8 mouse cellular contexts compared by ENCODE assay signal in genomic region chr8:83902961-83903666, GRCm38 (mm10). TPM values are rescaled to one million over a fixed set of nuclear protein-coding genes. Genes with fewer than 3 reads are reported as not detected.
DNase-seq lines count a peak whose midpoint lies in the region; ATAC-seq lines count a peak whose summit lies in the region.

No protein-coding gene starts in this region.

- peak overlapping the region; percentile 93 for H3K4me3 ChIP-seq in hindbrain, embryonic 16.5 days (ENCODE audit: low read length)
- peak overlapping the region; percentile 99 for H3K4me3 ChIP-seq in midbrain, embryonic 12.5 days

- H3K4me1 ChIP-seq in hindbrain, embryonic 16.5 days (ENCODE audit: control insufficient read depth, insufficient read depth, low read depth, low read length), result peaks cover 38% of the 10 kb centered on the region
- H3K4me1 ChIP-seq in midbrain, embryonic 12.5 days, result peaks cover 55% of the 10 kb centered on the region

- ATAC-seq in hindbrain, embryonic 16.5 days, result no peak
- ATAC-seq in midbrain, embryonic 12.5 days (ENCODE audit: low FRiP score, low read depth), result no peak

- 9% methylated on average over 11 of the region's 13 CpGs for WGBS in hindbrain, embryonic 16.5 days
- WGBS in midbrain, embryonic 12.5 days, result 8% methylated on average over 13 of the region's 13 CpGs

- no peaks in the 10 kb centered on the region for H3K36me3 ChIP-seq in hindbrain, embryonic 16.5 days (ENCODE audit: control insufficient read depth, insufficient read depth, low read length)
- H3K36me3 ChIP-seq in midbrain, embryonic 12.5 days, result no peaks in the 10 kb centered on the region

- H3K4me2 ChIP-seq in hindbrain, embryonic 16.5 days (ENCODE audit: low read length), result peak overlapping the region; percentile 83
- H3K4me2 ChIP-seq in midbrain, embryonic 12.5 days (replicated peaks), result peak overlapping the region; percentile 89

- peak; percentile 93 for DNase-seq in heart, adult 11 months
- no peak for DNase-seq in heart, adult 18-20 months
- peak; percentile 90 for DNase-seq in ES-CJ7 (ENCODE audit: low read depth, low spot score)
- peak; percentile 74 for DNase-seq in embryo, embryonic 10 days (ENCODE audit: low spot score)
- DNase-seq in thymus, postnatal 10 days (ENCODE audit: low spot score in 2 of 2), result peak; percentile 49 to 57
- no peak for DNase-seq in c-Kit-positive CD71-positive TER-119-positive erythroid progenitor cells, embryonic 14.5 days (ENCODE audit: low spot score)

- no peak overlapping the region for H3K27ac ChIP-seq in hindbrain, embryonic 16.5 days (ENCODE audit: low read depth, low read length)
- H3K27ac ChIP-seq in midbrain, embryonic 12.5 days (replicated peaks), result peak overlapping the region; percentile 36; the same call in 1 of the 2 replicates

- peak overlapping the region; percentile 49 for H3K9ac ChIP-seq in hindbrain, embryonic 16.5 days (ENCODE audit: low read depth, low read length)
- 0 out of 2 replicates have a peak overlapping the region, but pooled peaks have one; percentile 16 for H3K9ac ChIP-seq in midbrain, embryonic 12.5 days (replicated peaks)

- no peaks in the 10 kb centered on the region for H3K9me3 ChIP-seq in hindbrain, embryonic 16.5 days (ENCODE audit: control insufficient read depth, low read length)
- H3K9me3 ChIP-seq in midbrain, embryonic 12.5 days, result no peaks in the 10 kb centered on the region

- H3K27me3 ChIP-seq in hindbrain, embryonic 16.5 days (replicated peaks; ENCODE audit: control insufficient read depth, insufficient read depth, low read length), result no peaks in the 10 kb centered on the region
- H3K27me3 ChIP-seq in midbrain, embryonic 12.5 days, result no peaks in the 10 kb centered on the region

RNA-seq across cellular contexts. Expression of gene Adgrl1, which starts 3.2 kb away (rescaled TPM):
- total RNA-seq in heart, adult 18-20 months (2021), result 10 to 100 TPM in 1 of 2 experiments, 1 to 10 TPM in 1; 9.9 to 10.9 TPM
- polyA plus RNA-seq in hindbrain, embryonic 16.5 days (2015; fragmentation: Nextera tagmentation; extraction: Ambion mirVana), result 50.9 and 53.0 TPM in 2 replicates
- polyA plus RNA-seq in midbrain, embryonic 12.5 days (2016; fragmentation: Nextera tagmentation; extraction: Ambion mirVana), result 30.2 and 30.4 TPM in 2 replicates

RNA-seq across cellular contexts. Expression of gene Gm10644, which starts 51.9 kb away (rescaled TPM):
- total RNA-seq in heart, adult 18-20 months (2021), result 1 to 10 TPM; 1.4 to 1.7 TPM
- polyA plus RNA-seq in hindbrain, embryonic 16.5 days (2015; fragmentation: Nextera tagmentation; extraction: Ambion mirVana), result 0.97 and 0.98 TPM in 2 replicates
- polyA plus RNA-seq in midbrain, embryonic 12.5 days (2016; fragmentation: Nextera tagmentation; extraction: Ambion mirVana), result 0.76 and 0.88 TPM in 2 replicates

RNA-seq across cellular contexts. Expression of gene Asf1b, which starts 52.2 kb away (rescaled TPM):
- total RNA-seq in heart, adult 18-20 months (2021), result 1 to 10 TPM; 1.3 to 2.0 TPM
- 9.8 and 14.6 TPM in 2 replicates for polyA plus RNA-seq in hindbrain, embryonic 16.5 days (2015; fragmentation: Nextera tagmentation; extraction: Ambion mirVana)
- 58.8 and 62.8 TPM in 2 replicates for polyA plus RNA-seq in midbrain, embryonic 12.5 days (2016; fragmentation: Nextera tagmentation; extraction: Ambion mirVana)

Comparison
In these comparisons a context has a peak if more than half of its experiments do, and no peak if none do; other contexts are left out.
1. DNase-seq: peak in heart, adult 11 months (single experiment), ES-CJ7 (single experiment), embryo, embryonic 10 days (single experiment) and thymus, postnatal 10 days (2 of 2); none in heart, adult 18-20 months (0 of 2) and c-Kit-positive CD71-positive TER-119-positive erythroid progenitor cells, embryonic 14.5 days (single experiment).